Mouse (Mus musculus): ENCODE results near the gene Alkbh7.

GRCm38 (mm10) chr17:56990115-56990746, 6.9 kb upstream of the Alkbh7 start, which contains the start of gene Clpp:
- TF ChIP-seq CTCF (IDR thresholded peaks at IDR 0.05; ENCODE audit: borderline replicate concordance, control insufficient read depth, extremely low read depth, insufficient read depth, low read length, poor library complexity) (0 out of 2 replicates have a peak, but pooled peaks have one; percentile 8), POLR2A (IDR thresholded peaks at IDR 0.05; ENCODE audit: control insufficient read depth, extremely low read depth, insufficient read depth, low read length, poor library complexity) (peak; percentile 70; the same call in 1 of the 2 replicates)

Data from thymus, adult 2 months (tissue).